Mouse (Mus musculus): Measurements from ENCODE around the gene Dock10.

GRCm38 (mm10) chr1:80746195-80746594, 12.1 kb downstream of the Dock10 start:
- TF ChIP-seq EP300 (optimal IDR thresholded peaks at IDR 0.05) (no peak), CTCF (IDR thresholded peaks at IDR 0.05; ENCODE audit: low read depth) (no peak)

Measured in stomach, postnatal 0 days (tissue).